Mouse (Mus musculus): ENCODE measurements around the gene Rnase9. TPM values are rescaled to one million over a fixed set of nuclear protein-coding genes. Genes with fewer than 3 reads are reported as not detected.

Rnase9 gene
- polyA plus RNA-seq (2012): not detected in 2 replicates

DNA sequence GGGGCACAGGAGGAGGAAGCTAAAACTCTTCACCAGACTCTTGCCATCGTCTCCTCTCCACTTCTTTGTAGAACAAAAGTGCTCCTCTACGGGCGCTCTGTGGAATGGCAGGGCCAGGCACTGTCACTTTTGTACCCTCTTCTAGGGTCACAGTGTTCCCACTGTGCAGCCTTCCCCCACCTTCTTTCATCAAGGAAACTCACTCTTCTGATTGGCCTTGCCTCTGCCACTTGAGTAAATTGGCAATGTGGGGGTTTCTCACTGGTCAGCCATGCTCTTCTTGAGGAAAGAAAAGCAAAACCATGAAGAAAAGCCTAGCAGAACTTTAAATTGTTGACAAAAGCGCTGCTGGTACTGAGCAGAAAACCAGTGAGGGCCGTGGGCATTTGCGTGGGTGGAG is at the start of gene Rnase9:
TSS of gene Rnase9 (minus strand) at position 101 of the 400 bp plus-strand sequence.

DNA sequence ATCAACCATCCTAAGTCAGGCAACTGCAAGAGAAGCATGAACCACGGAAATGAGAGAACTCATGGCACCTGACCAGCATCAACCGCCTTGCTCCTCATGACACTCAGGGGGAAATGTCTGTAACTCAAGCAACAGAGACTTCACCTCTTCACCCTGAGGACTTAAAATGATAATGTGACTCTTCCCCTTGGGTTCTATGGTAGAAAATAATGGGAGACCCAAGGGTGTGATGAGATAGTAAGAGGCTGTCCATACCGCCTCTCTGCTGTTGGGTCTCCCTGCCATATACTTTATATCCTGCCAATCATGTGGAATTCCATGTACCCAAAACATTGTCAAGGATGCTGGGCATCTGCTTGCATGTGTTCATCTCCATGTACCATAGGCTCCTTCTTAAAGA is 32.7 kb upstream of the Rnase9 start, which contains the start of gene Olfr750:
TSS of gene Olfr750 (minus strand) at position 101 of the 400 bp plus-strand sequence.

DNA sequence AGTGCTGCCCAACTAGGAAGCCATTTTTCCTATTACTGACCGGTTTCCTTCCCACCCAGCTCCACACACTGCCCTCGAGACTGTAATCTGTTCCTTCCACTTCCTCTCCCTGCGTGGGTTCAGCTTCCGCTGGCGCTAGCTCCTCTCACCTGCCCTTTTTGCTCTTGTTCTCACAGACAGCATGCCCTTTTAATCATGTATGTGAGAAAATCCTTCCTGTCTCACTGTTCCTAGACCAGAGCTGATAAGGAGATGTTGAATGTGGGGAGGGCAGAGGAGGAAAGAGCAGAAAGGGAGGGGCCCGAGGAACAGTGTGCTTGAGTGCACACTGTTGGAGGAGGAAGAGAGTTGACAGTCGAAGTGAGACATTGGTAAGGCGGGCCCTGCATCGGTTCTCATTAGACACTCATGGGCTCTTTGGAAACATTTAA is 15.7 kb upstream of the Rnase9 start, which contains the start of gene Rnase12:
TSS of gene Rnase12 (minus strand) at position 261 of the 431 bp plus-strand sequence.

DNA sequence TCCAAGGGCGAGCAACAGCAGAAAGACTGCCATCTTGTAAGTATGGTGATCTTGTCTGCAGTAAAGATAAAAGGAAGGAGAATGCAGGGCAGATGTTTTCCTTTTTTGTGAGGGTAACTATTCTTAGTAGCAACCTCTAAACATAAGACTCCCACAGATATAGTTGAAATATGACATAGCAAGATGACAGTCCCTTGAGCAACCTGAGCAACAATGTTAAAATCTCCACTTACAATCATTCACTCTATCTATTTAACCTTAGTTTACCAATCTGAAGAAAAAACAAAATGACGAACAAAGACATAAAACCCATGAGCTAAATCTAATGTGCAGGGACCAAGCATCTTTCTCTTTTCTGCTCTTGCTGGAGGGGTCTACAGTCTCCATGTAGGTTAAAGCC is 8.4 kb upstream of the Rnase9 start, which contains the start of gene Rnase11:
TSS of gene Rnase11 (minus strand) at position 101 of the 400 bp plus-strand sequence.

DNA sequence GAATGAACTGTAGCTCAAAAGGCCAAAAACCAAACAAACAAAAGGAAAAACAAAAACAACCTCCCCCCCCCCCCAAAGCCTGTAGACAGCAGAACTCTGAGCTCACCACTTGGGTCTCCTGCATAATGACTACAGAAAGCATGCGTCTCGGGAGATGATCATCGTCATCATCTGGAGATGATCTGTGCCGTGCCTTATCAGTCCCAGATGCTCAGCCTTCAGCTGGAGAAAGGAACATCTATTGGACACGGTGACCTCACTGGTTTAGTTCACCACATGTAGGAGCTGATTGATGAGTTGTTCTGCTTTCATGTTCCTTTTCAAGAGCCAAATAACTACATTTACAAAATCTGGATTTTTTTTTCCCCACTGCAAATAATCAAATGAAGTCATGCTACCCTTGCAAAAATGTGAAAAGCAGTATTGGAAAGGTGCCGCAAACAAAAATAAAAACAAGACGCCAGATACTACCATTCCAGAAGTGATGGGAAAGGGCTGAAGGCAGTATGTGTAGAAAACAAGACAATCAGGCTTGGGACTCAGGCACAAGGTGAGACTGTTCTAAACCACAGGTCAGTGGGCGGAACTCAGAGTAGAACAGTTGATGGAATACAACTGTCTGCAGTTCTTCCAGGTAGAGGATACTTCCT is 34.4 kb downstream of the Rnase9 start, which contains the start of gene Rnase10:
TSS of gene Rnase10 (plus strand) at position 600 of the 650 bp plus-strand sequence.

Other genes starting within 250 kb of the Rnase9 start
- gene Ccnb1ip1, start 234.1 kb downstream of the Rnase9 start, polyA plus RNA-seq (2012): not detected in 2 replicates
- gene Parp2, start 234.0 kb downstream of the Rnase9 start, polyA plus RNA-seq (2012): 5.3 and 6.5 TPM in 2 replicates
- gene Tep1, start 171.3 kb downstream of the Rnase9 start, polyA plus RNA-seq (2012): 4.2 and 6.3 TPM in 2 replicates
- 0.05 and 0.17 TPM in 2 replicates for gene Klhl33, start 144.4 kb downstream of the Rnase9 start, polyA plus RNA-seq (2012)
- 62.9 and 65.3 TPM in 2 replicates for gene Osgep, start 117.0 kb downstream of the Rnase9 start, polyA plus RNA-seq (2012)
- gene Apex1, start 116.9 kb downstream of the Rnase9 start, polyA plus RNA-seq (2012): 152 and 183 TPM in 2 replicates
- gene Pip4p1, start 111.0 kb downstream of the Rnase9 start, polyA plus RNA-seq (2012): 97.7 and 140 TPM in 2 replicates
- gene Pnp, start 110.8 kb downstream of the Rnase9 start, polyA plus RNA-seq (2012): 4.1 and 6.2 TPM in 2 replicates
- gene Gm49342, start 97.4 kb downstream of the Rnase9 start, polyA plus RNA-seq (2012): 3.0 and 6.9 TPM in 2 replicates
- gene Pnp2, start 85.9 kb downstream of the Rnase9 start, polyA plus RNA-seq (2012): 0.09 and 0.71 TPM in 2 replicates
- gene Rnase10, start 34.1 kb downstream of the Rnase9 start, polyA plus RNA-seq (2012): 0.11 TPM in 1 of 2 replicates, not detected in the other
- not detected in 2 replicates for gene Rnase11, start 8.3 kb upstream of the Rnase9 start, polyA plus RNA-seq (2012)
- 0.18 TPM in 1 of 2 replicates, not detected in the other for gene Rnase12, start 15.8 kb upstream of the Rnase9 start, polyA plus RNA-seq (2012)
- not detected in 2 replicates for gene Olfr750, start 32.6 kb upstream of the Rnase9 start, polyA plus RNA-seq (2012)
- 0.25 and 0.35 TPM in 2 replicates for gene Rnase4, start 49.2 kb upstream of the Rnase9 start, polyA plus RNA-seq (2012)
- gene Ang, start 49.3 kb upstream of the Rnase9 start, polyA plus RNA-seq (2012): 0.15 TPM in 1 of 2 replicates, not detected in the other
- gene Eddm3b, start 72.6 kb upstream of the Rnase9 start, polyA plus RNA-seq (2012): not detected in 2 replicates
- 1.7 TPM in 2 replicates for gene Rnase6, start 82.0 kb upstream of the Rnase9 start, polyA plus RNA-seq (2012)
- not detected in 2 replicates for gene Rnase1, start 104.9 kb upstream of the Rnase9 start, polyA plus RNA-seq (2012)
- not detected in 2 replicates for gene Rnase2b, start 120.4 kb upstream of the Rnase9 start, polyA plus RNA-seq (2012)
- not detected in 2 replicates for gene Ang2, start 157.3 kb upstream of the Rnase9 start, polyA plus RNA-seq (2012)
- not detected in 2 replicates for gene Ear14, start 161.5 kb upstream of the Rnase9 start, polyA plus RNA-seq (2012)
- gene Rnase2a, start 214.2 kb upstream of the Rnase9 start, polyA plus RNA-seq (2012): not detected in 2 replicates